Mouse (Mus musculus) olfactory bulb, adult 2 months (tissue): ENCODE measurements around the gene Grhpr.

Experiments used
- CTCF ChIP-seq: fragments of 200-500 bp; IDR thresholded peaks from 2 replicates; pipeline ENCODE4 v1.5.1; 2012; ENCODE audit warnings: low read depth, mild to moderate bottlenecking, low read length, moderate library complexity; ENCODE audit not compliant: insufficient read depth
- POLR2A ChIP-seq: fragments of 200-500 bp; IDR thresholded peaks from 2 replicates; pipeline ENCODE4 v1.6.1; 2012; ENCODE audit warnings: mild to moderate bottlenecking, low read depth, low read length, moderate library complexity; ENCODE audit not compliant: insufficient read depth

DNA sequence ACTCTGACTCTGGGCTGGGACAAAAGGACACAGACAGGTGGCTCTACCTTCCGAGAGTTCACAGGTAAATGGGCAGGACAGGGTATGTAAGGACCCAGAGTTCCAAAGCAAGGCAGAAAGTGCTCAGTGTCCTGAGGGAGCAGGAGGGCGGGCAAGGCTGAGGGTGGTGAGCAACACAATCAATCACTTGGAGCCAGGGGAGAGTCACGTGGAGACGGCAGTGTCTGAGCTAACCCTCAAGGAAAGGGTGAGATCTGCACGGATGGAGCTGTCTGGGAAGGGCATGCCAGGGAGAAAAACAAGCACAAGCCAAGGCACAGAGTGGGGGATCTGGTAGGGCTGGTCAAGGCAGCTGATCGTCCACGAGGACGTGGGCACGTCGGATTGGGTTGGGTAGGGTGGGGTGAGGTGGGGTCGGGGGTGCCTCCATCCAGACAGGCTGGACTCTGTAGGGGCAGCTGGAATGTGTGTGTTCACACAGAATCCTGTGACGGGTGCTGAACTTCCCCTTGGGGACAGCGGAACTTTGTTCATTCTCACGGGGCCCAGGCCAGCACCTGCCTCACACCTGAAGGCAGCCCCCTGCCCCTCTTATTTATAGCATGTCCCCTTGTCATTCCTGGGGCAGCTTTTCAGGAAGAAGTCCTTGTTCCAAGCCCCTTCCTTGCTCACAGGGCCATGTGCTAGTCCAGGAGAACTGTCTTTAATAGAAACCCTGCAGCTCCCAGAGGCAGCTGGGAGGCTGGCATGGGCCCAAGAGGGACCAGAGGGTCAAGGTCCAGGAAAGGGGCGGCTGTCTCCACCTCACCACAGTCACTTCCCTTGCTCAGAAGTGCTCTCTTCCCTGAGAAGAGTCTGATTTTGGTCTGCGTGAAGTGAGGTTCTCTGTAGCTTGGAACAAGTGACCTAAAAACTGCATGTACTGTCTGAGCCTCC lies 53.8 kb downstream of the Grhpr start:
- TF ChIP-seq CTCF = no peak
- TF ChIP-seq POLR2A = no peak
